Mouse (Mus musculus) cerebellum, adult 11 months (tissue): ENCODE measurements at regions not wholly inside any gene's neighbourhood (a gene's known extent, or its start where the extent isn't known, plus 50 kb on each side); places are given as distances from the start of the nearest gene placed in this dataset.

ENCODE experiments used
- DNase-seq: peaks from one replicate; pipeline ENCODE4 v3.0.0; 2022

DNA sequence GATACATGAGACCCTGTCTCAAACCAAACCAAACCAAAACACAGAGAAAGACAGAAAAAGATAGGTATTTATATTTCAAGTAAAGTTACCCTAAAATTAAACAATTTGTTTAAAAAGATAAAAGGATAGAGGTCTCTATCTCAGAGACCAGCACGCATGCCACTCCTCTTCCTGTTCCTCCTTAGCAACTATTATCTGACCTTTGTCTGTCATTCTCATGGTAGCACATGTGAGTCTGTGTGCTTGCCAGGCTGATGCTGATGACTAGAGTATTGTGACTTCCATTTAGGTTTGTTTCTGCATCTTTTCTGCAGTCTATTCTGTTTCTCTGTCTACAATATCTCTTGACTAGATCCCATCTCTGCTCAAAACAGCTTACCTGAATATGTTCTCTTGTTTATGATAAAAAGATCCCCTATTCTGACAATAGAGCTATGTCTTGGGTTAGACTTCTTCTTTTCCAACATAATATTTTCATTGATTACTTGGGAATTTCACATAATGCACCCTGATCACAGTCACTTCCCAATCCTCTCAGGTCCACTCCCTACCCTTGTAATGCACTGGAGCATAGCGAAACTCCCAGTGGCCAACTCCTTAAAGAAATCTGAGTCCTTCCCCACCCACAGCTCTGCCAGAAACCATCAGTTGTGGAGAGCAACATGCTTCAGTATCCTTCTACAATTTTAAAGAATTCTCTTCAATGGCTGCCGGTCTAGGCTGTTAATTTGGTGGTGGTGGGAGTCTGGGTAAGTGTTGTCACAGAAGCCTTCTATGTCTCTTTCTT is 115.7 kb upstream of the Nrp1 start:
- no peak for DNase-seq

DNA sequence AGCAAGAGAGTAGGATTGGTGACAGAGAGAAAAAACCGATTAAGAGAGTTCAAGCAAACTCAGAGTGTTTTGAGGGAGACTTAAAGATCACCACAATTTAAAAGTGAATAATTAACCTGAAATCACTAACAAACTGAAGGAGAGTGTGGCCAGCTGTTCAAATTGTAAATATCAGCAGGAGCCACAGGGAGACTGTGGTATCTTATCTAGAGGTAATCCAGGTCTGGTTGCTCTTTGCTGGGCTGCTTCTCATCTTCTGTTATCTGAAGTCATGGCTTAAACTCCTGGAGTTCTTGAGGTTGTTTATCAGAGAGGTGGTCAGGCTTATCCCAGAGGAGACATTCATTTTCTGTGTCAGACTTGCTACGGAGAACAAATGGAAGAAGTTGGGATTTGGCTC is 106.7 kb upstream of the Nrp1 start:
- DNase-seq, result no peak

DNA sequence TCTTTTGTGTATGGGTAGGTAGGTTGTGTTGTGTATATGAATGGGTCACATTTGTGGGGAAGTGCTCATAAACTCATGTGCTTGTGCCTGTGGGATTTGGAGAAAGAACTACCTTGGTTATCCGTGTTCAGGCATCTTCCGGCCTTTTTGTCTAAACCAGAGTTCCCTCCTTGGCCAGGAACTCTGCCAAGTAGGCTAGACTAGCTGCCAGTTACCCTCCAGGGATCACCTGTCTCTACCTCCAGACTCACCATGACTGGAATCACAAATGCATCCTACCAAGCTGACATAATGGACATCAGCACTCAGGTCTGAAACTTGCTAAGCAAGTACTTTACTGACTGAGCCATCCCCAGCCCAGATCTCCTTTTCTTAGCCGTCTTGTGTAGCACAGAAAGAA is 97.6 kb upstream of the Nrp1 start:
- no peak for DNase-seq

DNA sequence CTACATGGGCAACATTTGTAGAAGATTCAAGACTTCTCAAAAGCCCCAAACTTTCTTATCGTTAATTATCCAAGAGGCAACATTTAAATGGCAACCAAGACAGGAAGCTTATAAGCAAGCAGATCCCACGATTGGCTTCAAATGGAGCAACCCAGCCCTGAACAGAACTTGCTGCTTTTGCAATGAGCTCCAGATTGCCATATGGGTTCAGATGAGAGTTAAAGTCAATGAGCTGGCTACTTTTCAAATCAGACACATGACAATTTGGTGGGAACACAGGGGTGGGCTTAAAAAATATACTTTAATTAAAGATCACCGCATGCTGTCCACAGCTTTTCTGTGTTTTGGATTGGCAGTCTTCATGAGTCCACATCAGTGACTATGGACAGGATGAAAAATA is 97.0 kb upstream of the Nrp1 start:
- DNase-seq, result no peak

DNA sequence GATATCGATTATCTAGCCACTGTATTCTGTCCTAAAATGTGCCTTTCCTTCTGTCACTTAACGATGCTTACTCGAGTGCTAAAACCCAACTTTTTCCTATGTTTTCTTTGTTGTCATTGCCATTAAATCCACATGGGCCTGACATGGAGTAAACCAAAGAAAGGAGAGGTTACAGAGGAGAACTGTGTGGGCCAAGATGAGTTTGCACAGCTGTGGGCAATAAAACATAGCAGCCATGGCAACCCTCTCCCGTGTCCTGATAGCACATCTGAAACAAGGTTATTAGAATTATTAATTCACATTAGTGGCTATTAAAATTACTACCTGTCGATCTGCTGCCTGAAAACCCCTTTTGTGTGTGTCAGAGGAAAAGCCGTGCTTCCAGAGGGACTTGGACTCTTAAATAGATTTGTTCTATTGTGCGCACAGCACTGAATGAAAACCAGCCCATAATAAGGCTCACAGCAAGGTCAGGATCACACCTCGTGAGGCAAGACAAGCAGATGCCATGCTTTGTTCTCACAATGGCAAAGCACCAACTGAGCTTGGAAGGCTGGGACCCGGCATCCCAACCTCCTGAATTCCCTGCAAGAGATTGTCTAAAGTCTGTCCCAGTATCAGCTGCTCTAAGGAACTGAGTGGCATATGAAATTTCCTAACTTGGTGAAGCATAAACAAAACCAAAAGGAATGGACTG is 95.0 kb upstream of the Nrp1 start:
- no peak for DNase-seq

DNA sequence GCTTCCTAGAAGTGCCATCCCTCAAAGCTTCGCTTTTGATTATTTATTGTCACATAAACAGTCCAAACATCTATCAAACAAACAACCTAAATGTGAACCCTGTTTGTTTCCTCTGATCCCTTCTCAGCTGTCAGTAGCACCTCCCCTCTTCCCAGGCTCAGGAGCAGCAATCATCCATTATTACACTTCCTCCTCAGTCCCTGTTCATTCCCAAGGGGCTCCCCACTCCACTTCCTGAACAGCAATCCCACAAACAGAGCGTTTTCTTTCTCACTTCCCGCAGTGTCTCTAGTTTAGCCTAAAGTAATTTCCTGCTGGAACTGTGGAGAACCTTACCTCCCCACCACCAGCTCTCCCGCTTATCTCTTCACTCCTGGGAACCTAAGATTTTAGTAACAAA is 91.1 kb upstream of the Nrp1 start:
- DNase-seq, result no peak

DNA sequence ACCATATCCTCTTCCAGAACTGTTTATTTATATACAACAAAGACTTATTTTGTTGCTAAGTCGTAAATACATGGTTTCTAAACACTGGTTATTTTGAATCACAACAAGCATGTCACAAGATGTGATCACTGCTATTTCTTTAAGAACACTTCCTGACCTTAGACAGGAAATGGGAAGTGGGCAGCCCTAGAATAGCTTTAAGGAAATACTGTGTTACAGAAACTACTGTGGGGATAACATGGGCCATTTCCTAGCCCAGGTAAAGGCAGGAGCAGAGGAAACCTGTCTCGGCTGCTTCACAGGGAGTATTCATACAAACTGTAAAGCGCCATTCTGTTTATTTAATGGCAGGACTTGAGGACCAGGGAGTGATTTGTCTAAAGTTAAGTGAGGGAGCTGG is 90.4 kb upstream of the Nrp1 start:
- DNase-seq, result no peak

DNA sequence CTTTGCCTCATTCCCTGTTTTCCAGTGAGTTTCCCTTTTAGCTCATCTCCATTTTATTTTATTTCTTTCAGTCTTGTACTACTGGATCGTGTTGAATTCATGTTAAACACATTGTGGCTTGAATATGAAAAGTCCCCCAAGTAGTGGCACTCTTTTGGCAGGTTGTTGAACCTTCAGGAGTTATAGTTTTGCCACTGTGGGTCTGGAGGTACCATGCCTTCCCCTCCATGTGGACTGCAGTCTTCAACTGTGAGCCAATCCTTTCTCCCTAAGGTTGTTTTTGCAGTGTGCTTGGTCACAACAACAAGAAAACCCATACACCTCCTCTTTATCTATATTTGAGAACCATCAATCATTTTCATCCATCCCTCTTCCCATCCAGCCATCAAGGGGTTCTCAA is 88.9 kb upstream of the Nrp1 start:
- no peak for DNase-seq

DNA sequence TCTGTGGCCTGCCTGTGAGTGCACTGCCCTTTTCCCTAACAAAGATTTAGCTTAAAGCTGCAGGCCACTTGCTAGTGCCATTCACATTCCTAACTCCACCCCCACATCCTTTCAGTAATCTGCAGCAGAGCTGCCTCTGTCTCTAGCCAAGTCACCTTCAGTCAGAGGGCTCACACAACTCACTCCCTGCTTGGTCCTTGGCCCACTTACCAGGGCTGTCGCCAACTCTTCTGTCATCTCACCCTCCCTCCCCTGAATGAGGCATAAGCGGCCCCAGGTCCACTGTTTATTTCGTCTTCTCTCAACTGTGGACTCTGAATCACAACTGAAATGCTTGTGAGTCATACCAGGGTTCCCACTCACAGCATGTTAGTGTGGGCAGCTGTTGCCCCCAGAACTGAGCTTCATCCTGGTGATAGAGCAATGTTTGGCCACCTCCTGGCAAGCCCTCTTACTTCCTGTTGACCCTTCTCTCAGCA is 85.5 kb upstream of the Nrp1 start:
- no peak for DNase-seq

DNA sequence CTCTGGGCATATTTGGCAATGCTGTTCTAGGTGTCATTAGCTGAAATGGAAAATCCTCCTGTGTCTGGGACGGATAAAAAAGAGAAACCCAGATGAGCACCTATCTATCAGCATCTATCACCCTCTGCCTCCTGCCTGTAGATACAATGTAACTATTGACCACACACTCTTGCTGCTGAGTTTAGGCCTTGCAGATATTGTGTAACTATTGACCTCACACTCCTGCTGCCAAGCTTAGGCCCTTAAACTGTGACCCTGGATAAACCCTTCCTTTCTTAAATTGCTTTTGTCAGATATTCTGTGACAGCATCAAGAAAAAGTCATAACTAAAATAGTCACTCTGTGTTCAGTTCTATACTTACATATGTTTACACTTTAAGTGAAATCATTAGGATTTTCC is 81.9 kb upstream of the Nrp1 start:
- no peak for DNase-seq

DNA sequence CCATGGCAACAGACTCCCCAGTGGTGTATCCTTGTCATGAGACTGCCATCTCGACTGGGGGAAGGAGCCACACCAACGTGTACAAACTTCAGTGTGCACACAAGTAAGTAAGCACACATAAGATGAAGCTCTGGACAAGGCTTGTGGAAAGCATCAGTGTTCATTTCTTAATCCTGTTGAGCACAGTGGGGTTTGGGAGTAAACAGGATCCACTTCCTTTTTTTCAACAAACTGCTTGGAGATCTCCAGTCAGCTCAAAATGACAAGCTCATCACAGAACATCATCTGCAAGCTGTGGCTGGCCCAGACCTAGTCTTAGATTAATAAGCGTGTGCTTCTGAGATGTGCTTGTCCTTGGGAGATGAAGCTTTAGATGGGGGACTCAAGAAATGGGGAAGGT is 75.6 kb upstream of the Nrp1 start:
- no peak for DNase-seq

DNA sequence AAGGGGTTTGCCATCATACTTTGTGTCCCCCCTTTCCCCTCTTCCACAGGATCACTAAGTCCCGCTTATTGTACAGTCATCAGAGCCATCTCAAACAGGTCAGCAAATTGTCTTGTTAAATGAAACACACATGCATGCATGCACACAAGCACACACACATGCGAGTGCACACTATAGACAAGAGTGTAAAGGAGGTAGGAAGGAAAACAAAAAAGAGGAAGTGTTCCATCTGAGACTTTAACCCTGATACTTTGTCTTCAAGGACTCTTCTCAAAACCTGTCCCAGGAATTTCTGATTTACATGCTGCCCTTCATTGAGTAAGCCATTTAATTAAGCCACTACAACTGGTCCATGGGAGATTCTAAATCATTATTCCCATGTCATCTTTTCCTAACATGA is 75.0 kb upstream of the Nrp1 start:
- no peak for DNase-seq

DNA sequence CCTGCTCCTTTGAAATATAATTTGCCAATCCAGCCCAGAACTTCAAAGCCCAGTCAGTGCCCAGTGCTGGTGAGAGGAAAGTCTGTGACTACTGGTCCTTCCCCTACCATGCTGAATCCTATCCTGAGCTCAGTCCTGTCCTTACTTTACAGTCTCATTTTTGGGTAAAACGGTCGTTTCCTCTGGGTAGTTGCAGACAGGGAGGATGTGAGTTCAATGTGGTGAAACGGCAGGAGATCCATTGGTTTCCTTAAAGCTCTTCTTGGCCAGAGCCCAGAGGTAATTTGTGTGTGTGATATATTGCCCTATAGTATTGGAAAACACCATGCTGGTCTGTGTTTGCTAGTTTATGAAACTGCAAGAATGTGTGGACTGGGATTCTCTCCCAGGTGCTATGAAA is 73.6 kb upstream of the Nrp1 start:
- no peak for DNase-seq

DNA sequence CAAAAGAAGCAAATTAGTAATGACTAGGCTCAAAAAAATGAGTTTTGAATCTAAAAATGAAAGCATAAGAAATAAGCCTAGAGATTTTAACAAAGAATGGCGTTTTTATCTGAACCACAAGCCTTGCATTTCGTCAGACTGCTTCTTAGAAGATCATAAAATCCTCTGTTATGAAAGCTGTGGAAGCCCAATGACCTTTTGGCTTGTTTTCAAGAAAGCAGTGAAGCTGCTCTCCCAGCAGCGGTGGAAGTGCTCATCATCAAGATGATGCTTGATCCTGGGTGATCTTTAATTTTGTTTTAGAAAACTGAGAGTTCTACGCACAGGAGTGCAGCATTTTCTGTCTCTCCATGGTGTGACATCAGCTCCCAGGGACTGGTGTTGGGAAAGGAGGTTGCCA is 68.3 kb upstream of the Nrp1 start:
- DNase-seq, result no peak

DNA sequence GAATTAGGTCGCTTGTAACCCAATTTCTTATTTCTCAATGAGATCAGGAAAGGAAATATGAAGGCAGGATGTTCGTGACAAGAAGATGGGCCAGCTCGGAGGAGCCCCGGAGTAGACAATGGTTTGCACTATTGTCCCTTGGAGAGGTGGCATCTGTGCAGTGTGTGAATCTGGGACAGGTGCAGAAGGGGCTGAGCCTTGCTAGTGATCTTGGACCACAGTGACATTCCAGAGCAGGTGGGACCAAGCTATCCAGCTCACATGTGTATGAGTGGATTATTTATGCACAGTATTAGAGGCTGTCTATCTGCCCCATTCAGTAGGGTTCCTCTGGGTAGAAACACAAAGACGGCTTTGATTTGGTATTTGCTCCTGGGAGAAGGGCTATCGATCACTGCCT is 66.0 kb upstream of the Nrp1 start:
- no peak for DNase-seq

DNA sequence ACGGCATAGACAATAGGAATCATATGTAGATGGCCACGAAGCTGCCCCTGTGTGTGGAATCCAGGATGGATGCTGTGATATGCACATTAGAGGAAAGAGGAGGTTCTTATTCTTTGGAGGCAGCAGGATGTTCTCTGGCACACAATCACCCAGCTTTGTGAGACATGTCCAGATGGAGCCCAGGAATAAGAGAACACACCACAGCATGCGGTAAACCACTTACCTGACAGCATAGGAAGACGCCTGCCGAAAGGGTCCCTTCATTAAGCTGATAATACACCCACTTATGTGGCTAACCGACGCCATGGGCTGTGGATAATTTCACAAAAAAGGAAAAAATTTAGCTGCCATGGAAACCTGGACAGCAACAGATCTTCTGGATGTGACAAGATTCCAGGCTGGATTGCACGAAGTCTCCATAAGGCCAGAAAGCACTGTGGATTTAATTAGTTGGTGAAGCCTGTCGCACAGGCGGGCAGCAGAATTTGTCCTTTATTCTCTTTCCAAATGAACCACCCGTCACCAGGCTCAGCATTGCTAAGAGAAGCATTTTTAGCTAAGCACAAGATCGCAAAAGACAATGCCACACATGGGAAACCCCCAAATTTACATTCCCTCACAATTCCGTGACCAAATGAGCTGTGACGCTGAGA is 61.5 kb upstream of the Nrp1 start:
- DNase-seq, result no peak

DNA sequence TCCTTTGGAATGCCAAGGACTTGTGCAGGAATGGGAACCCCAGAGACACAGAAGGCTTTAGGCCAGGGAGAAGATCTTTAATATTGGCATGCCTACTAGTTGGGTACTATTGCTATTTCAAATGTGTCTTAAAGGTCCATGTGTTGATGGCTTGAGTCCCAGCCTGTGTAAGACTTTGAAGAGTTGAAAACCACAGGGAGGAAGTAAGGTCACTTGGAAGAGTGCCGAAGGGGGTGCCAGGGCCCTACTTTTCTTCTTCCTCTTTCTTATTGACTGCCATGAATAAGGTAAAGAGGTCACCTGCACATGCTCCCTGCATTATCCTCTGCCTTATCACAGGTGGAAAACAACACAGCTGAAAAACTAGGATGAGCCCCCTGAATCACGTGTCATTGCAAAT is 56.1 kb upstream of the Nrp1 start:
- DNase-seq, result no peak
